Mouse (Mus musculus) lung, embryonic 14.5 days (tissue): ENCODE data around the gene Chd3. TPM values are rescaled to one million over a fixed set of nuclear protein-coding genes. Genes with fewer than 3 reads are reported as not detected.
A peak's percentile ranks its signal among the peaks of the same experiment; 100 is the strongest.
"Not testable (repeated sequence)": the region's sequence is repeated elsewhere in the genome, so short reads cannot be mapped to it uniquely, and the experiment has no call there.

ENCODE experiments used
- ATAC-seq: fragments of 200-750 bp; cut with Nextera tagmentation; 2 replicates; pipeline ENCODE4 v1.8.0; 2017; ENCODE audit warnings: mild to moderate bottlenecking, moderate TSS enrichment, moderate library complexity; ENCODE audit not compliant: insufficient read depth
- DNase-seq: peaks from one replicate; pipeline ENCODE4 v3.0.0-alpha.2; 2015
- H3K27ac ChIP-seq: fragments of 300-500 bp; sonication (generic); 2 replicates; pipeline ENCODE4 v1.5.1; 2014; ENCODE audit warnings: low read depth, mild to moderate bottlenecking, moderate library complexity
- H3K27me3 ChIP-seq: fragments of 300-500 bp; sonication (generic); 2 replicates; pipeline ENCODE4 v1.6.1; 2014; ENCODE audit warnings: low read length, control low read depth; ENCODE audit not compliant: insufficient read depth
- H3K36me3 ChIP-seq: fragments of 300-500 bp; sonication (generic); 2 replicates; pipeline ENCODE4 v1.6.1; 2014; ENCODE audit warnings: control low read depth; ENCODE audit not compliant: insufficient read depth
- H3K4me1 ChIP-seq: fragments of 300-500 bp; sonication (generic); 2 replicates; pipeline ENCODE4 v1.6.1; 2014; ENCODE audit warnings: antibody characterized with exemption, control low read depth; ENCODE audit not compliant: insufficient read depth
- H3K4me2 ChIP-seq: fragments of 300-500 bp; sonication (generic); 2 replicates; pipeline ENCODE4 v1.6.1; 2014; ENCODE audit warnings: mild to moderate bottlenecking
- H3K4me3 ChIP-seq: fragments of 300-500 bp; sonication (generic); 2 replicates; pipeline ENCODE4 v1.5.1; 2014; ENCODE audit warnings: low read depth, low read length
- H3K9ac ChIP-seq: fragments of 300-500 bp; sonication (generic); 2 replicates; pipeline ENCODE4 v1.6.1; 2014
- H3K9me3 ChIP-seq: fragments of 300-500 bp; sonication (generic); 2 replicates; pipeline ENCODE4 v1.6.1; 2016; ENCODE audit warnings: low read depth, low read length, control low read depth
- CTCF ChIP-seq: IDR thresholded peaks from 2 replicates; pipeline ENCODE4 v1.5.1; 2016; ENCODE audit warnings: antibody characterized with exemption, low read depth
- WGBS: fragments of 180-500 bp; shearing (Covaris S2); extraction: QIAGEN DNeasy Blood & Tissue Kit; methylation state at CpG from one replicate; pipeline ENCODE4 v1.1.7; 2014; 5-methylcytosine and 5-hydroxymethylcytosine counted together
- polyA plus RNA-seq: library from polyadenylated mRNA; unstranded; fragments of >200 nt; fragmentation: Nextera tagmentation; extraction: Ambion mirVana; gene quantifications from 2 replicates; pipeline ENCODE4 v1.2.1, GENCODE M21; 2014

Gene Chd3
- polyA plus RNA-seq, 1 experiment from 2014 or later = 59.9 TPM

- Histone ChIP-seq H3K9ac (peak overlapping the region; percentile 82), H3K4me3 (peak overlapping the region; percentile 61), H3K27ac (no peak overlapping the region), H3K9me3 (no peaks in the 10 kb centered on the region), H3K36me3 (peaks cover 38% of the 10 kb centered on the region), H3K4me1 (peaks cover 20% of the 10 kb centered on the region), H3K27me3 (peaks cover 7% of the 10 kb centered on the region), H3K4me2 (peak overlapping the region; percentile 76)
- DNase-seq (no peak), ATAC-seq (no peak)
- 62% methylated on average over 6 of the region's 6 CpGs for WGBS
- no peak for TF ChIP-seq CTCF
Observed at GRCm38 (mm10) chr11:69322010-69322409, 47.2 kb downstream of the Chd3 start.

GRCm38 (mm10) chr11:69321580-69321979 is 47.6 kb downstream of the Chd3 start:
- Histone ChIP-seq H3K27ac (no peak overlapping the region), H3K4me1 (peaks cover 19% of the 10 kb centered on the region), H3K27me3 (peaks cover 3% of the 10 kb centered on the region), H3K9ac (peak overlapping the region; percentile 82), H3K36me3 (peaks cover 42% of the 10 kb centered on the region), H3K4me2 (peak overlapping the region; percentile 76), H3K9me3 (no peaks in the 10 kb centered on the region), H3K4me3 (no peak overlapping the region)
- ATAC-seq (no peak), DNase-seq (no peak)
- TF ChIP-seq CTCF = no peak
- WGBS = 88% methylated on average over 6 of the region's 6 CpGs

- H3K4me1 ChIP-seq = peaks cover 14% of the 10 kb centered on the region
- DNase-seq, H3K27ac ChIP-seq, H3K4me2 ChIP-seq, H3K27me3 ChIP-seq, H3K9me3 ChIP-seq, H3K9ac ChIP-seq, H3K4me3 ChIP-seq, ATAC-seq: not testable (repeated sequence)
- 87% methylated on average over 3 of the region's 3 CpGs for WGBS
- H3K36me3 ChIP-seq = peaks cover 64% of the 10 kb centered on the region
Observed at GRCm38 (mm10) chr11:69318000-69318399, 51.2 kb downstream of the Chd3 start.

- H3K27me3 ChIP-seq = no peaks in the 10 kb centered on the region
- H3K36me3 ChIP-seq = peaks cover 72% of the 10 kb centered on the region
- WGBS = 97% methylated on average over 6 of the region's 6 CpGs
- no peak for ATAC-seq
- no peak for TF ChIP-seq CTCF
- no peaks in the 10 kb centered on the region for H3K9me3 ChIP-seq
- no peak overlapping the region for H3K9ac ChIP-seq
- no peak overlapping the region for H3K4me3 ChIP-seq
- no peaks in the 10 kb centered on the region for H3K4me1 ChIP-seq
- no peak for DNase-seq
- H3K4me2 ChIP-seq = no peak overlapping the region
- no peak overlapping the region for H3K27ac ChIP-seq
Observed at GRCm38 (mm10) chr11:69316361-69316760, 52.8 kb downstream of the Chd3 start.

- WGBS = 74% methylated on average over 7 of the region's 7 CpGs
- H3K36me3 ChIP-seq = peaks cover 81% of the 10 kb centered on the region
- TF ChIP-seq CTCF = no peak
Observed at GRCm38 (mm10) chr11:69311266-69311665, 57.9 kb downstream of the Chd3 start.

GRCm38 (mm10) chr11:69306039-69306438 is 63.2 kb downstream of the Chd3 start:
- Histone ChIP-seq H3K9me3 (no peaks in the 10 kb centered on the region), H3K9ac (no peak overlapping the region), H3K4me2 (no peak overlapping the region), H3K36me3 (peaks cover 94% of the 10 kb centered on the region), H3K4me3 (no peak overlapping the region), H3K27me3 (no peaks in the 10 kb centered on the region), H3K27ac (no peak overlapping the region), H3K4me1 (no peaks in the 10 kb centered on the region)
- 89% methylated on average over 2 of the region's 2 CpGs for WGBS
- no peak for ATAC-seq
- DNase-seq = no peak
- TF ChIP-seq CTCF = no peak

More at GRCm38 (mm10) chr11:69311266-69311665, 57.9 kb downstream of the Chd3 start:
- no peak for DNase-seq
- no peak overlapping the region for H3K4me2 ChIP-seq
- no peak overlapping the region for H3K9ac ChIP-seq
- no peak overlapping the region for H3K4me3 ChIP-seq
- no peak for ATAC-seq
- no peak overlapping the region for H3K27ac ChIP-seq
- no peaks in the 10 kb centered on the region for H3K4me1 ChIP-seq
- no peaks in the 10 kb centered on the region for H3K27me3 ChIP-seq
- no peaks in the 10 kb centered on the region for H3K9me3 ChIP-seq

- ATAC-seq = no peak
- Histone ChIP-seq H3K36me3 (peaks cover 87% of the 10 kb centered on the region), H3K9ac (no peak overlapping the region), H3K4me3 (no peak overlapping the region), H3K4me1 (no peaks in the 10 kb centered on the region), H3K27ac (no peak overlapping the region), H3K27me3 (no peaks in the 10 kb centered on the region), H3K9me3 (no peaks in the 10 kb centered on the region), H3K4me2 (no peak overlapping the region)
- WGBS = 90% methylated on average over 9 of the region's 9 CpGs
- TF ChIP-seq CTCF = no peak
- DNase-seq = no peak
Observed at GRCm38 (mm10) chr11:69305291-69305690, 63.9 kb downstream of the Chd3 start.

GRCm38 (mm10) chr11:69302817-69303216 is 66.4 kb downstream of the Chd3 start:
- no peak overlapping the region for H3K9ac ChIP-seq
- peaks cover 71% of the 10 kb centered on the region for H3K36me3 ChIP-seq
- TF ChIP-seq CTCF = no peak
- no peak overlapping the region for H3K27ac ChIP-seq
- no peaks in the 10 kb centered on the region for H3K4me1 ChIP-seq
- no peak overlapping the region for H3K4me2 ChIP-seq
- H3K9me3 ChIP-seq = no peaks in the 10 kb centered on the region
- H3K4me3 ChIP-seq = no peak overlapping the region
- no peak for ATAC-seq
- no peak for DNase-seq
- 82% methylated on average over 7 of the region's 7 CpGs for WGBS
- H3K27me3 ChIP-seq = no peaks in the 10 kb centered on the region
